In the genomic region with DNA sequence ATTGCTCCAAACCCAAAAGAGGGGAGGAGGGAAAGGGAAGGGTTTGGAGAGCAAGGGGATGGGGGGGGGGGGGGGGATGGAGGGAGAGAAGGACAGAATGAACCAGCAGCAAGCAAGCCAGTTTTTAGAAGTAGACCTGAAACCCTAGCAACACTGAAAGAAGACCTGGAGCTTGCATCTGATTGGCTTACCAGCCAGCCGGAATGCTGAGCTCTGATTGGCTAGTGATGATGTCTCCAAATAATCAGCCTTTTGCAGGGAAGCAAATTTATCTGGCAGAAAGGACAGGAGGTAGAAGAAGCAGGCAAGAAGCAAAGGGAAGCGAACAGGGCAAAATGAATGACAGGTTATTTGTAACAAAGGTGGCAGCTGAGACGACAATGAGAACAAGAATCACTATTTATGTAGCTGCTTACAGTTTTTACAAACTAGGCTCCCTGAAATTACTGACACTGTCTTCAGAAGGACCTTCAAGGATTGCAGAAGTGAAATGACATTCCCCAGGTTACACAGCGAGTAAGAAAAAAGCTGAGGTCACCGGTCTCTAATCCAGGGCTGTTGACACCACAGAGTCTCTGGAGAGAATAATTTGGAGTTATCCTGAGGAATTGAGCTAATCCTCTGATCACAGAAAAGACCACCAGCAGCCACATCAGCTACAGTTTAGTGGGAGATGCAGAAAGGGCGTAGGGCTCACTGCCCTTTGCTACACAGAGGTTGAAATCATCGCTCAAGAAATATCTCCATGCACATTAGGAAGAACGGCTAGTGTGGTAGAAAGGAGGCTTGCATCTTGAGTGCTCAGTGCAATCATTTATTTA, we compare ENCODE assay signal across 8 mouse cellular contexts.
DNase-seq lines count a peak whose midpoint lies in the region; ATAC-seq lines count a peak whose summit lies in the region.

No protein-coding gene starts in this region.

- ATAC-seq in erythroid progenitor cell, adult 5-6 weeks (replicated peaks; ENCODE audit: low FRiP score, poor library complexity, severe bottlenecking), result no peak

- peak; percentile 36 for DNase-seq in ovary, postnatal 36 days (ENCODE audit: low spot score)
- no peak for DNase-seq in ovary, postnatal 10 days (ENCODE audit: low spot score)
- peak; percentile 75 to 81 for DNase-seq in cerebellum, postnatal 36 days
- DNase-seq in frontal cortex, postnatal 36 days (ENCODE audit: low spot score in 2 of 2), result peak; percentile 71 to 91
- peak; percentile 56 to 72 for DNase-seq in kidney, postnatal 36 days
- peak; percentile 64 for DNase-seq in lung, postnatal 10 days
- DNase-seq in right cerebral cortex, postnatal 14 days, result peak; percentile 56
